Mouse (Mus musculus) CH12F3 (cell line): ENCODE measurements around the gene Hspb1.

ENCODE experiments used
- in situ Hi-C: fragments of 300-500 bp; cut with MboI; formaldehyde crosslinking; loops from 2 replicates; pipeline ENCODE4 v1.14.3; 2020; ENCODE audit warnings: low sequenced_read_pairs

Hspb1 gene

GRCm38 (mm10) chr5:135887675-135888102 lies at the start of gene Hspb1:
TSS of gene Hspb1 (plus strand) at chr5:135887919.
- in situ Hi-C loops, result no loop called here

- in situ Hi-C loops, result no loop called here
These were observed 46.1 kb upstream of the Hspb1 start for GRCm38 (mm10) chr5:135841651-135842050.

GRCm38 (mm10) chr5:135843418-135843817 lies 44.3 kb upstream of the Hspb1 start:
- in situ Hi-C loops, result no loop called here

- in situ Hi-C loops, result no loop called here
These were observed 41.9 kb upstream of the Hspb1 start for GRCm38 (mm10) chr5:135845676-135846320.

GRCm38 (mm10) chr5:135847460-135847859 lies 40.3 kb upstream of the Hspb1 start:
- in situ Hi-C loops, result no loop called here

- in situ Hi-C loops, result no loop called here
These were observed 39.8 kb upstream of the Hspb1 start for GRCm38 (mm10) chr5:135847881-135848280.

- in situ Hi-C loops, result no loop called here
These were observed 36.7 kb upstream of the Hspb1 start for GRCm38 (mm10) chr5:135851024-135851423.

- in situ Hi-C loops, result no loop called here
These were observed 36.2 kb upstream of the Hspb1 start for GRCm38 (mm10) chr5:135851481-135851880.

GRCm38 (mm10) chr5:135852421-135852820 lies 35.3 kb upstream of the Hspb1 start:
- in situ Hi-C loops, result no loop called here

- in situ Hi-C loops, result no loop called here
These were observed 34.0 kb upstream of the Hspb1 start for GRCm38 (mm10) chr5:135853731-135854130.

- in situ Hi-C loops, result no loop called here
These were observed 32.6 kb upstream of the Hspb1 start for GRCm38 (mm10) chr5:135855156-135855555.

- in situ Hi-C loops, result no loop called here
These were observed 21.1 kb upstream of the Hspb1 start for GRCm38 (mm10) chr5:135866662-135867061.

GRCm38 (mm10) chr5:135867637-135868593 lies 19.8 kb upstream of the Hspb1 start:
- in situ Hi-C loops, result no loop called here

GRCm38 (mm10) chr5:135868653-135869052 lies 19.1 kb upstream of the Hspb1 start:
- in situ Hi-C loops, result no loop called here

GRCm38 (mm10) chr5:135869661-135870423 lies 17.9 kb upstream of the Hspb1 start:
- in situ Hi-C loops, result no loop called here

- in situ Hi-C loops, result no loop called here
These were observed 17.2 kb upstream of the Hspb1 start for GRCm38 (mm10) chr5:135870505-135870904.

GRCm38 (mm10) chr5:135872996-135873395 lies 14.7 kb upstream of the Hspb1 start:
- in situ Hi-C loops, result no loop called here

- in situ Hi-C loops, result no loop called here
These were observed 14.0 kb upstream of the Hspb1 start for GRCm38 (mm10) chr5:135873753-135874152.

GRCm38 (mm10) chr5:135877180-135877579 lies 10.5 kb upstream of the Hspb1 start:
- in situ Hi-C loops, result no loop called here

GRCm38 (mm10) chr5:135877831-135878231 lies 9.9 kb upstream of the Hspb1 start:
- in situ Hi-C loops, result no loop called here

- in situ Hi-C loops, result no loop called here
These were observed 8.1 kb upstream of the Hspb1 start for GRCm38 (mm10) chr5:135879449-135880158.
